Mouse (Mus musculus): ENCODE measurements around the gene Gabrq.

Gene Gabrq

DNA sequence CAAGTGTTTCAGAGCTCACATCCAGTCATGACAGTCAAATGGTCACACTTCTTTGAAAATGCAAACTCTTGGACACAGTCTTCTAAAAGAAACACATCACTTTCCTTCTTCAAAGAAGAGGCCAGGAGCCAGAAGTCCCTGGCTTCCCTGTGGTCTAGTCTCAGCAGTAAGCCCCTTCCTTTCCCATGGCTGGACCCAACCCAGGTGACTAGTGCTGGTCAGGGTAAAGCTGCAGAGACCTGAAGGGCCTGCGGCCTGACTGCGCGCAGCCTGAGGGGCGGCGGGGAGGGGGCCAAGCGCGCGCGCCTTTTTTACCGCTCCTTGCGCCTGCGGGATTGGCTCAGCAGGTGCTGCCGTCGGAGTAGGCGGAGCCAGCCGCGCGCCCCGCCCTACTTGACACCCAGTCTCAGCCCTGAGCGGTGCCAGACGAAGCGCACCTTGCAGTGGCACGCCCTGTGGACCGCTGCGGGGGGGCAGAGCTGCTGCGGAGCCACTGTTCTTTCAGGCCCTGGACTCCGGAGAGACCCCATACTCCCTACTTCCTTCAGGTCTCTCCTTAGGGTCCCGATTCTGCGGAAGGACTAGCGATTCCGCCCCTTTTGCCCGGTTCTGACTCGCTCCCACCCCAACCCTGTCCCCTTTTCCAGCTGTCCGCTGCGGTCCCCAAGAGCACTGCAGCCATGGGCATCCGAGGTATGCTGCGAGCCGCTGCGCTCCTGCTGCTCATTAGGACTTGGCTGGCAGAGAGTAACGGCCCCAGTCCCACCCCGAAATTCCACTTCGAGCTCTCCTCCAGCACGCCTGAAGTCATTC is at the start of gene Gabrq:
TSS of gene Gabrq (plus strand) at position 403 of the 813 bp plus-strand sequence.
- DNase-seq (ENCODE audit: low spot score), result no peak

DNA sequence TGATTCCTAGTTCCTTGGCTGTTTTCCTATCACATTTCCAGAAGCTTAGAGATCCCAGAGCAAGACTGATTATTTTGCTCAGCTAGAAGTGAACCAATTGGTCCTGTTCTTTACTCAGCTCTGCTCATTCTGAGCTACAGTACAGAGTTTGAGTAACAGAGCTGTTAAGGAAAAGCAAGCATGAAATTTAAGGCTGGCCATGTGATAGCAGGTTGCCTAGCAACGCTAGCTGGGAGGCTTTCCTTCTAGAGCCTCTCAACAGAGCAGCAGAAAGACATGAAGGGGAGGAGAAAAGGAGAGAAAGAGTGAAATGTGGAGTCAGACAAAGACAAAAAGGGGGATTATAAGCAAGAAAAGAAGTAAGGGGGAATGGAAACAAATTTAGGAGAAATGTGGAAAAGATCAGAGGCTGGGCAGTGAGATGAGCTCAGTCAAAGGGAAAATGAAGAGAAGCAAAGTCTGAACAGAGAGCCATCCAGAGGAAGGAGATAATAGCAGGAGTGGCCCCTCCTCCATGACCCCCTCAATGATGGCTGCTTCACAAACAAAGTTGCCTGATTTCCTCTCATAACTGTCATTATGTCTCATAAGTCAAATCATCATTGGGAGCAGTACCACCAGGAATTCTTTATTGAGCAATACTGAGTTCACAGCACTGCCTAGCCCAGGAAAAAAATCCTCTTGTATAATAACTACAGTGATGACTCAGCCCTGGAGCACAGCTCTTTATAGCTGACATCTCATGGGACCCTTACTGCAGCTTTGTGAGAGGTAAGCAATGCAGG is 36.0 kb upstream of the Gabrq start:
- peak; percentile 3 for DNase-seq (ENCODE audit: low spot score)

DNA sequence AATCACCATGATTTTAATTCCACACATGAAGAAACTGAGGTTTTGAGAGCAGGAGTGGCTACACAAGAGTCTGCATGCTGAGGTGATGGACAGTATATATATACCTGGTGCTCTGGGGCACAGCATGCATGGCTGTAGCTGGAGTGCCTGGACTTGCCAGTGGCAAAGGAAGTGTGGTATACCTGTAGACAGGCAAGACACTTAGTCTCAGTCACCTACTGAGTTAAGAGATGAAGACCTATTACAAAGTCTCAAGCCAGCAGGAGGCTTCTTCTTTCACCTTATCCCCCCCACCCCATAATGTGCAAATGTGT is 35.5 kb upstream of the Gabrq start:
- DNase-seq (ENCODE audit: low spot score), result no peak

DNA sequence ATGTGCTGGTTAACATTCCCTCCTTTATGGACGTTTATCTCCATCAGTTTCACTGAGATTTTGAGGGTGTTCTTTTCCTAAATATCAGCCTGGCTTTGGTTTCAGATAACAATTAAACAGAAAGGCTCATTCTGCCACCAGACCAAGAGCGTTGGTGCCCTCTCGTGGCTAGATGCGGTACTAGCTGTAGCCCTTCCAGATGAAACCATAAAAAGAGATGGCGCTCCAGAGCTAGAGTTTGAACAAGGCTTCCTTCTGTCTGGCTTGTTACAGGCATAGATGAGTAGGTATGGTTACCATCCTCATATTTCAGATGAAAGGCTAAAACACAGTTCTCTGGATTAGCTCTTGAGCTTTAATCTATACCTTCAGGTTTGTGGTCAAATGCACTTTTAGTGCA is 5.4 kb upstream of the Gabrq start:
- DNase-seq (ENCODE audit: low spot score), result peak; percentile 85

DNA sequence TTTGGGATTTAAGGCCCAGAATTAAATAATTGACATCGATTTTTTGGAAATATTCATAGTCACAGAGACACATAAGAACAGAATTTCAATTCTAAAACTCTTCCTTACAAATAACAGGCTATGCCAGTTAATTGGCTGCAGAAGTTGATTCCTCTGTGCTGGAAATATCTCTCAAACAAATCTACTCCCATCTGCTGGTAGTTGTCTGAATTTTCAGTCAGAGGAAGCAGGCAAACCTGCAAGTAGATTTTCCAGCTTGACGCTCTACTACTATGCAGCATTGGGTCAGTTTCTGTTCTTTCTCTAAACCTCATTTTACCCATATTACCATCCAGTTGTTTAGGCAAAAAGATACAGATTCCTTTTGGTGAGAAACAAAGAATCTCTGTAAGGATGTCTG is 1.7 kb upstream of the Gabrq start:
- DNase-seq (ENCODE audit: low spot score), result no peak

DNA sequence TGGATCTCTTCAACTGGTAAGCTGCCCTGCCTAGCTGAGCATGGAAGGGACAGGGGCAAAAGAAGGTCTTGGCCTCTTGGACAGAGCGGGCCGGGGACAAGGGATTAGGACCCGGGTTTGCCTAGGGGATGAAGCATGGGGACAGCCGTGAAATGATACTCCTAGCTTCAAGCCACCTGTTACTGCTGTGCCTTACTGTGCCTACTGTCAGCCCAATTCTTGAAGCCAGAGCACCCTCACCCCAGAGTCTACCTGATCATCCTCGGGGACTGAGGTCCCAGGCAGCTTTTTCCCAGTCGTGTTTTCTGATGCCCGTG is 569 bp downstream of the Gabrq start:
- DNase-seq (ENCODE audit: low spot score), result no peak

Measured in layer of hippocampus, adult 11-12 months (tissue).